Mouse (Mus musculus) brown adipose tissue, adult 24 weeks (tissue): ENCODE data around the gene Actrt2. TPM values are rescaled to one million over a fixed set of nuclear protein-coding genes. Genes with fewer than 3 reads are reported as not detected.

ENCODE experiments used
- H3K27ac ChIP-seq: fragments of 200-500 bp; replicated peaks from 2 replicates; pipeline ENCODE4 v1.5.1; 2012; ENCODE audit warnings: low read depth, mild to moderate bottlenecking, low read length
- H3K4me1 ChIP-seq: fragments of 200-500 bp; 2 replicates; pipeline ENCODE4 v1.6.1; 2012; ENCODE audit warnings: low read length, mixed read lengths; ENCODE audit not compliant: control insufficient read depth, insufficient read depth, insufficient read length
- H3K4me3 ChIP-seq: fragments of 200-500 bp; 2 replicates; pipeline ENCODE4 v1.5.1; 2012; ENCODE audit warnings: low read depth, mild to moderate bottlenecking, low read length, moderate library complexity; ENCODE audit not compliant: insufficient read depth
- polyA plus RNA-seq: library from polyadenylated mRNA; stranded (reverse); fragments of >200 nt; gene quantifications from 2 replicates; pipeline ENCODE4 v1.2.4, GENCODE M21; 2012; ENCODE audit not compliant: missing spikeins, insufficient read depth, insufficient read length

Gene Actrt2
- polyA plus RNA-seq, 1 experiment, result not detected

DNA sequence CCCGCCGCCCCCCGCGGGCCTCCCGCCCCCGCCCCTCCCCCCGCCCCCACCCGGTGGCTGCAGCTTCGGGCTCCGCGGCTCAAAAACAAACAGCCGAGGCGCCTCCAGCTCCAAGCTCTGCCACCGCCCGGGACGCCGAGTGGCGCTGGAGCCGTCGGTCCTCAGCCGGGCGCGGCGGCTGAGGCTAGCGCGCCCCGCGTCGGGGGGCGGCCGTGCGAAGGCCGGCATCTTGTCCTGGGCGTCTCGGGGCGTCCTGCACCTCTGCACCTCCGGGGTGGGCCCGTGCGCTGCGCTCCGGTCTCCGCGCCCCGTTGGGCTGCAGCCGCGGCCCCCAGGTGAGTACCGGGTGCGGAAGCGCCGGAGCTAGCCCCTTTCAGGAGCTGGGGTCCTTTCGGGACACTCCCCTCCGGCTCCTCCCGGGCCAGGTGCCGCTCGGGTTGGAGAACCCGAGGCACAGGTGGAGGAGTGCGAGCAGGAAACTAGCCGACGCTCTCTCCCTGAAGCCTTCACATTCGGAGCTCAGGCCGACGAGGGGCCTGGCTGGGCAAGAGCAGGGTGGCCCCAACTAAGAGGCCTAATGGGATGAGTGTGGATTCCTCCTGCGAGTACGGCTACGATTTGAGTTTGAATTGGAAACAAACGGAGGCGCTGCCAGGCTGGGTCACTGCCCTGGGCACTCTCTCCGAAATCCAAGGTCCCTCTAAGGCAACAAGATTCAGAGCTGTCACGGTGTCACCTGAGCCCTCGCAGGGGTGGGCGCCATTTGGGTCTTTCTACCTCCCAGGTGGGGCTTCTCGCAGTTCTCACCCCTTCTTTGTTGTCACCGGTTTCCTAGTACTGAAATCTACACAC is 30.0 kb downstream of the Actrt2 start:
- Histone ChIP-seq H3K4me3 (peak overlapping the region; percentile 77), H3K27ac (peak overlapping the region; percentile 84)

DNA sequence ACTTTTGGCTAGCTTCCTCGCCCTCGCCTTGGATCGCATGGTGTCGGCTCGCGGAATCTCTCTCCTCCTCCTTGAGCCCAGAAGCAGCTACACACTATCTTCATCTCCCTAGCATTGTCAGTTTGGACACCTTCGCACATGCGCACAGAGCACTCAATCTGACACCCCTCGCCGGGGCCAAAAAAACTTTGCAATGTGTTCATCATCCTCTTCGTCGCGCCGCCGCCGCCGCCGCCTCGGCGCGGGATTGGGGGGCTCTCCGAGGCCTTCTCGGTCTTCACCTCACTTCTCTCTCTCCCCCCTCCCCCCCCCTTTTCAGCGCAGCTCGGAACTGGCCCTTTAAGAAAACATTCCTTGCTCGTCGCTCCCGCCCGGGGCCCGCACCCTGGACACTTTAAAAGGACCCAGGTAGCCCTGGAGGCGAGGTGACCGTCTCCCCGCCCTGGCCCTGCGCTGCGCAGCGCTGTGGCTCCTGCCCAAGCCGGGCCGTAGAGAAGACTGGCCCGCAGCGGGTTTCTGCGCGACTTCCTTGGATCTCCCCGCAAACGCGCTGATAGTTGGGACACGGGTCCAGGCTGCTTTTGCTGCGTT is 30.9 kb downstream of the Actrt2 start, which contains the start of gene Prdm16:
Gene Prdm16 (minus strand): TSS at position 153 of the 591 bp plus-strand sequence.
- H3K4me1 ChIP-seq, result no peaks in the 10 kb centered on the region; the same call in 1 of the 2 replicates
- peak within 1 kb of the TSS; percentile 77 for H3K4me3 ChIP-seq
- H3K27ac ChIP-seq, result peak within 1 kb of the TSS; percentile 85

More for the DNA sequence above, 30.0 kb downstream of the Actrt2 start:
- no peaks in the 10 kb centered on the region; the same call in 1 of the 2 replicates for H3K4me1 ChIP-seq

DNA sequence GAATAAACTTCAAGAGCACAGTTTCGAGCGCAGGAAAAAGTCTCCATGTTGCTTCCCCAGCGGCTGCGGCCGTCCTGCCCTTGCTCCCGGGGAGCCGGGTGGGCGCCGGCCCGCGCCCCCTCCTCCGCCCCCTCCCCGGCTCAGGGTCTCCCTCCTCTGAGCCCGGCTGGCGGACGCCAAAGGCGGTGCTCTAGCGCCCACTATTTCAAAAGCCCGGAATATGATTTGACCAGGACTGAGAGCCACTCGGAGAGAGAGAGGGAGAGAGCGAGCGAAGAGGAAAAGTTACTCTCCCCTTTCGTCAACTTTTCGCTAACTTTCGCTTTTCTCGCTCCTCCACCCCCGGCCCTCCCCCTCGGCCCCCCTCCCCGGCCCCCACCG is 31.6 kb downstream of the Actrt2 start:
- H3K4me1 ChIP-seq, result no peaks in the 10 kb centered on the region; the same call in 1 of the 2 replicates
- H3K27ac ChIP-seq, result peak overlapping the region; percentile 85
- peak overlapping the region; percentile 62 for H3K4me3 ChIP-seq

- H3K4me3 ChIP-seq, result peak overlapping the region; percentile 62
- peak overlapping the region; percentile 85 for H3K27ac ChIP-seq
- peaks cover 2% of the 10 kb centered on the region; the same call in 1 of the 2 replicates for H3K4me1 ChIP-seq
Measured at GRCm38 (mm10) chr4:154635241-154636052, 32.2 kb downstream of the Actrt2 start.

DNA sequence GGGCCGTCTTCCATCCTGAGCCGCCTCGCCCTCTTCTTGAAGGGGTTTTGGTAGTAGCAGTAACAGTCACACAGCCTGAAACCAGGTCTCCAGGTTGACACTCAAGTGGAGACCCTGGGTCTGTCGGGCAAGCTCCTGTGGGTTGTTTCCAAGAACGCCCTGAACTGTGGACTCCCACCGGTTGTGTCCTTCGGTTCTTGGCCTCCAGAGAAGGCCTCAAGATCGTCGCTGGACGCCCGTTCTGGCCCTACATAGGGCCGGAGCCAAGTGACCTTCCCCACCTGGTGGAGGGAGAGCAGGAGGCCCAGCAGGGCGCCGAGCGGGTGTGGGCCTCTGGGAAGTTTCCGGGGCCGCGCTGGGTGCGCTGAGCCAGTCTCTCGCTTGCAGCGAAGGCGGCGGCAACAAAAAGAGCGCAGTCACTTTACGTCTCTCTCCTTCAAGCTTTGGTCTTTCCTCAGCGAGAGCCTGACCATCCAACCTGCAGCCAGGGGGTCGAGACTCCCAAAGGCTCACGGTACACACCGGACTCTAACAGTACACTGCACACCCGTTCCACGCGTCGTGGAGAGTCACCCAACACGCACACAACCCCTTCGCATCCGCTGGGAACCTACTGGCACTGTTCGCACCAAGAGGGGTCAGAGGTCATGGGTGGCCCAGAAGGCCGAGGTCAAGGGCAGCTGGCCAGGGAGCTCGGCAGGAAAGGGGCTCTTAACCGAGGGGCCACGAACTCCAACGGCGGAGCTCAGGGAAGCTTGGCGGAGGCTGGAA is 33.0 kb downstream of the Actrt2 start:
- peak overlapping the region; percentile 85 for H3K27ac ChIP-seq
- peak overlapping the region; percentile 62 for H3K4me3 ChIP-seq
- peaks cover 2% of the 10 kb centered on the region; the same call in 1 of the 2 replicates for H3K4me1 ChIP-seq

DNA sequence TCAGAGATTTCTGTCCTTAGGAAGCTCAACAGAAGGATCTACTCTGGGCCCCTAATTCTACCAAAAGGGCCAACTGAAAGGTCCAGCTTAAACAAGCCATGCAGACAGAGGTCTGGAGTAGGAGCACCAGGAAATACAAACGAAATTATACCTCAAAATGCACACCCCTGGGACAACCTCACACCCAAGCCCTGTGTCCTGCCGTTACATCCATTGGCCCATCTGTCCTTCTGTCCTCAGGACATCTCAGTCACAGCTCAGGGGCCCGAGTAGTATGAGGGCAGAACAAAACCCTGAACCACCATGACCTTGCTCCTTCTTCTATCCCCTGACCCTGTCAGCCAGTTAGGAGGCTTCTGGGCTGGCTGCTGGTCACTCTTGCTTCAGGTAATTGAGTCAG is 33.7 kb downstream of the Actrt2 start:
- Histone ChIP-seq H3K27ac (peak overlapping the region; percentile 85), H3K4me1 (peaks cover 2% of the 10 kb centered on the region; the same call in 1 of the 2 replicates), H3K4me3 (peak overlapping the region; percentile 62)

- peaks cover 2% of the 10 kb centered on the region; the same call in 1 of the 2 replicates for H3K4me1 ChIP-seq
- H3K4me3 ChIP-seq, result peak overlapping the region; percentile 62
- peak overlapping the region; percentile 85 for H3K27ac ChIP-seq
Measured at GRCm38 (mm10) chr4:154632800-154633764, 34.6 kb downstream of the Actrt2 start.

DNA sequence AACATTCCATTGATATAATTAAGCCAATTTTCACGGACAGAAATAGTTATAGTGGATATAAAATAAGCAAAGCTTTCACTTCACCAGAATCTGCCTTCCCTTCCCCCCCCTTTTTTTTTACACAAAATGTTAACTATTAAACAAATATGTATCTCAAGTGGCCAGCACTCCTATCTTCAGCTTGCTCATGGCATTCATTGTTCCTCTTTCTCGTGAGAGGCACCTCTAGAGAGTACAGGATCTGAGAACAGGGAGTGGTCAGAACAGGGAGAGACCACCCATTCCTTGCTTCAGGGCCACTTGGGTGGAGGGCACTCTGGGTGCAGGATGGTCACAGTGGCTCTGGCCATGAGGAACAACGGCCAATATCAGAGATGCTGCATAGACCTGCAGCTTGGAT is 36.9 kb downstream of the Actrt2 start:
- Histone ChIP-seq H3K4me3 (no peak overlapping the region), H3K27ac (no peak overlapping the region), H3K4me1 (peaks cover 10% of the 10 kb centered on the region)

- no peak overlapping the region for H3K4me3 ChIP-seq
- H3K4me1 ChIP-seq, result peaks cover 19% of the 10 kb centered on the region
- no peak overlapping the region; the same call in 1 of the 2 replicates for H3K27ac ChIP-seq
Measured at GRCm38 (mm10) chr4:154627419-154628142, 40.1 kb downstream of the Actrt2 start.

DNA sequence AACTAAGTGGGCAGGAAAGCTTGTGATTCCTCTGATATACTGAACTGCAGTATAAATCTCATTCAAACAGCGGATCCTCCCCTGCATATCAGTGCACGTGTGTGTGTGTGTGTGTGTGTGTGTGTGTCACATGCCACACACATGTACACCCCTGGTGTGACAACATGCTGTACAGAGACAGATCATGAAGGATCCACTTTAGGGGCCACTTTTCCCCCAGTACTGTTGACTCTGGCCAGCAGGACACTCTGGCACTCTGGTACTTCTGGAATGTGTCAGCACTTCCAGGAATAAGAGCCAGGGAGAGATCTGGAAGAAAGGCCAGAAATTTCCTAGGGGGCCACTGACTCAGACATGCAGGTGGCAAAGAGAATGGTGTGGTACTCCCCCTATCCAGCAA is 41.4 kb downstream of the Actrt2 start:
- Histone ChIP-seq H3K27ac (no peak overlapping the region; the same call in 1 of the 2 replicates), H3K4me3 (no peak overlapping the region), H3K4me1 (peaks cover 23% of the 10 kb centered on the region)

DNA sequence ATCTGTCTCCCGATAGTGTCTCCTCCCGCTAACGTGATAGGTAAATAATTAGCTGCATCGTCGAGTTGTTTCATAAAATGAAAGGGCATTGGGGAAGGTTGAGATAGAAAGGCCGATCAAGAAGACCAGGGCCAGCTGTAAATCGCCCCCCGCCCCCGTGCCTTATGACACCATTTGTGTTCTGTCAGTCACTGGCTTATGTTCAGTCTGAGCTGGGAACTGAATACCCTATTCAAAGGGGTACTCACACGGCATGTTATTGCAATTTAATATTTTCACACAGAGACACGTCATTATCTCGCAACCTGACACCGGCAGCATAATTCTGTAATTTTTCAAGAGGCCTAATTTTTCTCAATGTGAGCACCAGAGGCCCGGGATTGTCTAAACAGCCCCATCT is 42.0 kb downstream of the Actrt2 start:
- no peak overlapping the region for H3K27ac ChIP-seq
- peaks cover 21% of the 10 kb centered on the region for H3K4me1 ChIP-seq
- H3K4me3 ChIP-seq, result no peak overlapping the region

- H3K4me1 ChIP-seq, result peaks cover 21% of the 10 kb centered on the region
- no peak overlapping the region for H3K27ac ChIP-seq
- no peak overlapping the region for H3K4me3 ChIP-seq
Measured at GRCm38 (mm10) chr4:154623241-154623640, 44.4 kb downstream of the Actrt2 start.

DNA sequence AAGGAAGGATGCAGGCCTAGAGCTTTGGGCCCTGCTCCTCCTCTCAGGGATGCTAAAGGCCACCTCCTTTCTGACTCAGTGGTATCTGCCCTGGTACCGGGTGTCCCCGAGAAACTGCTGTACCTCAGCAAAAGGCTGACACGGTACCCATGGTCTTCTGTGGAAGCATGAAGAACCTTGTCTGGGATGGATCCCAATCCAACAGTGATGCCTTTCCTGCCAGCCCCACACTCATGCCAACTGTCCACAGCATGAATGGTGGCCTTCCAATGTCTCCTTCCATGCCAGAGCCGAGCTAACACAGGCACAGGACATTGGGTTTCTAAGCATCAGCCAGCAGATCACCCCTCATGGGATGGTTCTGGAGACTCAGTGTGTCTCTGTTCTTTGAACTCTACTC is 45.1 kb downstream of the Actrt2 start:
- peaks cover 26% of the 10 kb centered on the region for H3K4me1 ChIP-seq
- H3K27ac ChIP-seq, result no peak overlapping the region
- H3K4me3 ChIP-seq, result no peak overlapping the region
